Mouse (Mus musculus) midbrain, embryonic 13.5 days (tissue): ENCODE results near the gene Tmem56. TPM values are rescaled to one million over a fixed set of nuclear protein-coding genes. Genes with fewer than 3 reads are reported as not detected.

Source experiments
- ATAC-seq: fragments of 200-750 bp; cut with Nextera tagmentation; 2 replicates; pipeline ENCODE4 v1.8.0; 2017; ENCODE audit warnings: mild to moderate bottlenecking, moderate TSS enrichment, moderate library complexity
- H3K27ac ChIP-seq: fragments of 300-500 bp; sonication (generic); 2 replicates; pipeline ENCODE4 v1.5.1; 2015; ENCODE audit warnings: inconsistent platforms, mild to moderate bottlenecking, moderate library complexity
- H3K27me3 ChIP-seq: fragments of 300-500 bp; sonication (generic); 2 replicates; pipeline ENCODE4 v1.6.1; 2015; ENCODE audit warnings: mild to moderate bottlenecking, inconsistent platforms
- H3K36me3 ChIP-seq: fragments of 300-500 bp; sonication (generic); 2 replicates; pipeline ENCODE4 v1.6.1; 2015; ENCODE audit warnings: mild to moderate bottlenecking, inconsistent platforms
- H3K4me1 ChIP-seq: fragments of 300-500 bp; sonication (generic); replicated peaks from 2 replicates; pipeline ENCODE4 v1.6.1; 2015; ENCODE audit warnings: inconsistent platforms
- H3K4me2 ChIP-seq: fragments of 300-500 bp; sonication (generic); replicated peaks from 2 replicates; pipeline ENCODE4 v1.6.1; 2015; ENCODE audit warnings: moderate library complexity, mild to moderate bottlenecking, inconsistent platforms
- H3K4me3 ChIP-seq: fragments of 300-500 bp; sonication (generic); replicated peaks from 2 replicates; pipeline ENCODE4 v1.5.1; 2015; ENCODE audit warnings: mild to moderate bottlenecking, inconsistent platforms
- H3K9ac ChIP-seq: fragments of 300-500 bp; sonication (generic); replicated peaks from 2 replicates; pipeline ENCODE4 v1.6.1; 2015; ENCODE audit warnings: mild to moderate bottlenecking, inconsistent platforms
- H3K9me3 ChIP-seq: fragments of 300-500 bp; sonication (generic); 2 replicates; pipeline ENCODE4 v1.6.1; 2016; ENCODE audit warnings: mild to moderate bottlenecking, inconsistent platforms
- WGBS: fragments of 180-500 bp; shearing (Covaris S2); methylation state at CpG from one replicate; pipeline ENCODE4 v1.1.7; 2015; 5-methylcytosine and 5-hydroxymethylcytosine counted together
- polyA plus RNA-seq: library from polyadenylated mRNA; unstranded; fragments of >200 nt; fragmentation: Nextera tagmentation; extraction: Ambion mirVana; gene quantifications from 2 replicates; pipeline ENCODE4 v1.2.1, GENCODE M21; 2015

The Tmem56 gene
- polyA plus RNA-seq, 1 experiment from 2014 or later = 1.2 TPM

DNA sequence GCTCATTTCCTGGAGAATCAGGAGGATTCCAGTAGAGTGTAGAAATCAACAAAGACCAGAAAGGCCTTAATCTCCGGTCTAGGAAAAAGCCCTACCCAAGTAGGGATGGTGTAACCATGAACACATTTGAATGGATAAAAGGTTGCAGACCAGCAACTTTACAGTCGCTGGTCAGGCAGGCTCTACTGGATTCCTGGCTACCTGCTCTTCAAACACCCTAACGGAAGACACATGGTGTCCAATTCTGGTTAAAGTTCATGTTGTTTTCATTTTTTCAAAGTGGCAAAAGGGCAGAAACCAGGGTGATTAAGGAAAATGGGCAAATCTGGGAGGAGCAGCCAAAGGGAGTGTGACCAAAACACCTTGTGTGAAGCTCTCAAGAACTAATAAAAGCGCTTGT lies 5.9 kb downstream of the Tmem56 start:
- Histone ChIP-seq H3K4me3 (no peak overlapping the region), H3K27ac (no peak overlapping the region), H3K4me1 (no peaks in the 10 kb centered on the region), H3K4me2 (no peak overlapping the region), H3K9ac (no peak overlapping the region), H3K36me3 (no peaks in the 10 kb centered on the region), H3K27me3 (no peaks in the 10 kb centered on the region), H3K9me3 (no peaks in the 10 kb centered on the region)
- WGBS = 85% methylated on average over 4 of the region's 4 CpGs
- ATAC-seq = no peak

- Histone ChIP-seq H3K27me3 (no peaks in the 10 kb centered on the region), H3K9ac (no peak overlapping the region), H3K4me1 (no peaks in the 10 kb centered on the region), H3K27ac (no peak overlapping the region), H3K4me2 (no peak overlapping the region), H3K4me3 (no peak overlapping the region), H3K9me3 (no peaks in the 10 kb centered on the region), H3K36me3 (no peaks in the 10 kb centered on the region)
- 90% methylated on average over 2 of the region's 2 CpGs for WGBS
- ATAC-seq = no peak
Measured at GRCm38 (mm10) chr3:121274010-121274409, 8.9 kb downstream of the Tmem56 start.

- no peak overlapping the region for H3K4me2 ChIP-seq
- H3K27me3 ChIP-seq = no peaks in the 10 kb centered on the region
- H3K36me3 ChIP-seq = no peaks in the 10 kb centered on the region
- no peak for ATAC-seq
- H3K4me3 ChIP-seq = no peak overlapping the region
- H3K9me3 ChIP-seq = no peaks in the 10 kb centered on the region
- H3K4me1 ChIP-seq = no peaks in the 10 kb centered on the region
- no peak overlapping the region for H3K9ac ChIP-seq
- H3K27ac ChIP-seq = no peak overlapping the region
- 83% methylated on average over 2 of the region's 2 CpGs for WGBS
Measured at GRCm38 (mm10) chr3:121272577-121272976, 10.3 kb downstream of the Tmem56 start.

DNA sequence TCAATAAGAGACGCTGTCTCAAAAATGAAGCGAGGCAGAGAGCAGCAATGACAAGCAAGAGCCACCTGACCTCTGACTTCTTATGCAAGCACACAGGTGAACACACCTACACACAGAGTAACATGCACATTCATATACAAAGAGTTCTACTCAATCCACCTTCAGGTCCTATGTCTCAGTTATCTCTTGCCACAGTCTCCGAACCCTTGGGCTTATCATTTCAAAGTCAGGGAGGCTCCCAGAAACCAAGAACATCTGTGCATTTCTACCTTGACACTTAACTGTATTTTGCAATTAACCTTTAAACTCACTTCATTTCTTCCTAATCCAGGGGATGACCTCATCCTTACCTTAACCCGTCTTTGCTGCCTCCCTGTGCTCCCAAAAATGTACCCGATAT lies 15.6 kb downstream of the Tmem56 start:
- Histone ChIP-seq H3K36me3 (no peaks in the 10 kb centered on the region), H3K27ac (no peak overlapping the region), H3K4me1 (peaks cover 4% of the 10 kb centered on the region), H3K4me3 (no peak overlapping the region), H3K9ac (no peak overlapping the region), H3K4me2 (no peak overlapping the region), H3K9me3 (no peaks in the 10 kb centered on the region), H3K27me3 (peaks cover 22% of the 10 kb centered on the region)
- WGBS = 88% methylated on average over 5 of the region's 5 CpGs
- no peak for ATAC-seq

DNA sequence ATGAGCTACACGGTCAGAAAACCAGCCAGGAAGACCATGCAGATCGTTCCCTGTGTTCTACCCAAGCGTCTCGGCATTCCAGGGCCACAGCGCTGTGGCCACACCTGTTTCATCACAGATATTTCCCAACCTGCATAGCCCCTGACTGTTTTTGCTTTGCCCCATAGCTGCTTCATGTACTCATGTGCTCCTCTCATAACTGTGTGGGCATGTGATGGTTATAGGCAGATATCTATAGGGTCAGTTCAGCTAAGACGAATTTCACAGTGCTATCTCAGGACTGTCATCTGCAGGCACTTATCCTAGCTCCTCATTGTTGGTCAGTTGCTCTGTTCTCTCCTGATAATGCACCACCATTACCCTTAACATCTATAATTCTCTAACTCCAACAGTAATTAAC lies 18.7 kb downstream of the Tmem56 start:
- WGBS = 65% methylated on average over 6 of the region's 6 CpGs
- Histone ChIP-seq H3K27me3 (peaks cover 50% of the 10 kb centered on the region), H3K4me2 (no peak overlapping the region), H3K36me3 (no peaks in the 10 kb centered on the region), H3K4me3 (no peak overlapping the region), H3K27ac (no peak overlapping the region), H3K9me3 (no peaks in the 10 kb centered on the region), H3K9ac (no peak overlapping the region), H3K4me1 (peaks cover 7% of the 10 kb centered on the region)
- no peak for ATAC-seq

GRCm38 (mm10) chr3:121263205-121263548 lies 19.7 kb downstream of the Tmem56 start:
- peak overlapping the region; percentile 85 for H3K9ac ChIP-seq
- peaks cover 54% of the 10 kb centered on the region for H3K27me3 ChIP-seq
- peak overlapping the region; percentile 44; the same call in 1 of the 2 replicates for H3K27ac ChIP-seq
- peak; percentile 34 for ATAC-seq
- H3K36me3 ChIP-seq = no peaks in the 10 kb centered on the region
- H3K4me1 ChIP-seq = peaks cover 7% of the 10 kb centered on the region
- no peaks in the 10 kb centered on the region for H3K9me3 ChIP-seq
- peak overlapping the region; percentile 76 for H3K4me3 ChIP-seq
- 1% methylated on average over 20 of the region's 20 CpGs for WGBS
- peak overlapping the region; percentile 97 for H3K4me2 ChIP-seq

DNA sequence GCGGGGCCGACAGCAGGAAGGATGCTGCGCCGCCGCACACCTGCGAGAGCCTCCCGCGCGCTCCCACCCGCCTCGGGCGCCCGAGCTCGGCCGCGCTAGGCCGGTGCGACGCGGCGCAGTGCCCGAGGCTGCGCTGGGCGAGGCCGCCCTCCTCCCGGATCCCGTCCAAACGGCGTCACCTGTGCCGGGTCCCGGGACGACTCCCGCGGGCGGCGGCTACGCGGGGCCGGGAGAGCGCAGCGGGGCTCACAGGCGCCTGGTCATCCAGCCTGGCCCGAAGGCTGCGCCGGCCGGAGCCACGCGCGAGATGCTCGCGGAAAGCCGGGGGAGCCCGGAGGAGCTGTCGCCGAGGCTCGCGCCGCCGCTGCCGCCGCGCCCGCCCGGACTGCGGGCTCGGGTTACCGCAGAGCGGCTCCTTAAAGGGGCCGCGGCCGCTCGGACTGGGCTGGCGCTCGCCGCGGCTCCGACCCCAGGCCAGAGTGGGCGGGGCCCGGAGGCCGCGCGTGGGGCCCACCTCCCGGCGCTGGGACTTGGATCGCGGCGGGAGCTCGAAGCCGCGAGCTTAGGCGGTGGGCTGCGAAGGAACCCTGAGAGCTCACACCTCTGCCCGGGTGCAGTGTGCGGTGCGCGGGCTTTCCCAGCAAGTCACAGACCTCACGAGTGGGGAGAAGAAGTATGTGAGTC lies 20.2 kb downstream of the Tmem56 start:
- Histone ChIP-seq H3K4me3 (peak overlapping the region; percentile 76), H3K27ac (peak overlapping the region; percentile 44), H3K27me3 (peaks cover 54% of the 10 kb centered on the region), H3K9ac (peak overlapping the region; percentile 85), H3K36me3 (no peaks in the 10 kb centered on the region), H3K9me3 (no peaks in the 10 kb centered on the region), H3K4me1 (peaks cover 7% of the 10 kb centered on the region), H3K4me2 (peak overlapping the region; percentile 97)
- peak; percentile 94 for ATAC-seq
- under 1% methylated on average over 85 of the region's 97 CpGs for WGBS

DNA sequence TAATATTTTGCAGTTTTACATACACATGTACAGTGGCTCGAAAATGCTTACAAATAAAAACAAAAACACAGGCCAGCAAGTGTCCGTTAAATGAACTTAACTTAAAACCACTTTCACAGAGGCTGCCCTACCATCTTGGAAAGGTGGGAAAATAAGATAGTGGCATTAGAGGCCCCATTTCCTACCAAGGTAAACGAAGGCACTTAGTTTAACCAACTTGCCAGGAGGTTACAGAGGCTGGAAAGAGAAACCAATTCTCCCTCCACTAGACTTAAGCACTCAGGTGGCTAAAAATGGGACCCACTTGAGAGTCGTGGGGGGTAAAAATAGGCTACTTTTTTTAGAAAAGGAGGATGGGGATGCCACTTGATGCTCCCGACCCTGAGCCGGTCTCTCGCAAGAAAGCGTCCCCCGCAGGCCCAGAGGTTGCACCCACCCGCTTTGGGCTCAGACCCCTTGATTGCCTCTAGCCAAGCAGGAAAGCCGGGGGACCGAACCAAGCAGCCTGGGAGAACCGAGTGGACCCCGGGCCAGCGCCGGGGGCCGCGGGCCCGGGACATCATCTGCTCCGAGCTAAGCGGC lies 20.9 kb downstream of the Tmem56 start:
- Histone ChIP-seq H3K4me1 (peaks cover 7% of the 10 kb centered on the region), H3K27me3 (peaks cover 54% of the 10 kb centered on the region), H3K36me3 (no peaks in the 10 kb centered on the region), H3K9ac (peak overlapping the region; percentile 85), H3K4me2 (peak overlapping the region; percentile 97), H3K27ac (0 out of 2 replicates have a peak overlapping the region, but pooled peaks have one; percentile 44), H3K9me3 (no peaks in the 10 kb centered on the region), H3K4me3 (peak overlapping the region; percentile 76)
- WGBS = 9% methylated on average over 21 of the region's 21 CpGs
- ATAC-seq = no peak

- 67% methylated on average over 7 of the region's 7 CpGs for WGBS
Measured at GRCm38 (mm10) chr3:121261251-121261650, 21.6 kb downstream of the Tmem56 start.

GRCm38 (mm10) chr3:121260831-121261230 lies 22.1 kb downstream of the Tmem56 start:
- H3K27me3 ChIP-seq = peaks cover 54% of the 10 kb centered on the region
- no peak overlapping the region for H3K9ac ChIP-seq
- ATAC-seq = no peak
- no peaks in the 10 kb centered on the region for H3K36me3 ChIP-seq
- H3K9me3 ChIP-seq = no peaks in the 10 kb centered on the region
- H3K4me2 ChIP-seq = no peak overlapping the region
- H3K4me1 ChIP-seq = peaks cover 7% of the 10 kb centered on the region
- WGBS = 81% methylated on average over 1 of the region's 1 CpGs
- no peak overlapping the region for H3K4me3 ChIP-seq
- no peak overlapping the region for H3K27ac ChIP-seq

More at GRCm38 (mm10) chr3:121261251-121261650, 21.6 kb downstream of the Tmem56 start:
- H3K4me1 ChIP-seq = peaks cover 7% of the 10 kb centered on the region
- H3K9ac ChIP-seq = no peak overlapping the region; the same call in 1 of the 2 replicates
- H3K4me3 ChIP-seq = no peak overlapping the region
- peaks cover 54% of the 10 kb centered on the region for H3K27me3 ChIP-seq
- no peak for ATAC-seq
- no peaks in the 10 kb centered on the region for H3K9me3 ChIP-seq
- H3K27ac ChIP-seq = no peak overlapping the region
- H3K4me2 ChIP-seq = no peak overlapping the region
- H3K36me3 ChIP-seq = no peaks in the 10 kb centered on the region

GRCm38 (mm10) chr3:121260041-121260440 lies 22.9 kb downstream of the Tmem56 start:
- no peak overlapping the region for H3K4me3 ChIP-seq
- H3K27ac ChIP-seq = no peak overlapping the region
- H3K4me2 ChIP-seq = no peak overlapping the region
- peaks cover 7% of the 10 kb centered on the region for H3K4me1 ChIP-seq
- no peak overlapping the region for H3K9ac ChIP-seq
- H3K27me3 ChIP-seq = peaks cover 53% of the 10 kb centered on the region
- WGBS = 77% methylated on average over 7 of the region's 7 CpGs
- no peaks in the 10 kb centered on the region for H3K36me3 ChIP-seq
- no peaks in the 10 kb centered on the region for H3K9me3 ChIP-seq
- no peak for ATAC-seq

DNA sequence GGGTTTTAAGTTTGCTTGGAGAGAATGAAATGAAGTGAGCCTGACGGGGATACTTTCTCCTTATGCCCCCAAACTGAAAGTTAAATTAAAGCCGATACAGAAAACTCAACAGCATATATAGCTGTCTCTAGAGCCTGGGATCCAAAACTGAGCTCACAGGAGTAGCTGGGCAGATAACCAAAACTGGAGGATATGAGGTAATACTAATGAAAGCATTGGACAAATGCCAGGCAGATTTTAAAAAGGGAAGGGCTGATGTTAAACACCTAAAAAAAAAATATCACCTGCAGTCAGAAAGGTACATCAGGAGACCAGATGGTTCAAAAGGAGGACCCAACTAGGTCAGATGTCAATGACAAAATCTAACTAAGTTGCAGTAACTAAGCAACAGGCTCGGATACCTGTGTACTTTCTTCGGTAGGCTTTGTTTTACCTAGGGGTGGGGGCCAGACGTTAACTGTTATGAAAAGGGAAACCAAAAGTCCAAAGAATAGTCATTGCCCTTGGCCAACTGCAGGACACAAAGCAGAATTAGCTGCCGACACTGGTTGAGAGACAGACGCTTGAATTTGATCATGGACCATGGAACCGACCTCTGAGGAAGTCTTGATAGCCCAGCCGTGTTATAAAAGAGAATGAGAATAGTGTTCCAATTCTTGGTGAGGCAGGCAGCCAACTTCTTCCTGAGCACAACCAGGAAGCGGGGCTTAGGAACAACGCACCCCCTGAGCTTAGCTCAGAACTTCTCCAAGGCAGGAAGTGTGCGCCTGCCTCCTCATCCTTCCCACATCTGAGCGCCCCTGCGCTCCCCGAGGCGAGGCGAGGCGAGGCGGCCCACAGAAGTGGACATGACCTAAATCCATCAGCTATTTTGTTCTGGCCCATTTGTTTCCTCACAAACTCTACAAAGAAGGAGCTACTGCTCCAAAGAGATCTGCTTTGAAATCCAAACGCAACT lies 24.1 kb downstream of the Tmem56 start:
- Histone ChIP-seq H3K4me3 (no peak overlapping the region), H3K9ac (no peak overlapping the region), H3K27me3 (peaks cover 42% of the 10 kb centered on the region), H3K9me3 (no peaks in the 10 kb centered on the region), H3K4me2 (no peak overlapping the region), H3K36me3 (no peaks in the 10 kb centered on the region), H3K4me1 (peaks cover 7% of the 10 kb centered on the region), H3K27ac (no peak overlapping the region)
- no peak for ATAC-seq
- WGBS = 86% methylated on average over 20 of the region's 20 CpGs
